Mouse (Mus musculus) hindbrain, embryonic 16.5 days (tissue): Measurements from ENCODE around the gene Wfdc9. TPM values are rescaled to one million over a fixed set of nuclear protein-coding genes. Genes with fewer than 3 reads are reported as not detected.

Experiments used
- ATAC-seq: fragments of 200-750 bp; cut with Nextera tagmentation; 2 replicates; pipeline ENCODE4 v1.8.0; 2017; ENCODE audit warnings: moderate TSS enrichment, moderate library complexity
- H3K27ac ChIP-seq: fragments of 300-500 bp; sonication (generic); 2 replicates; pipeline ENCODE4 v1.5.1; 2014; ENCODE audit warnings: low read depth, mild to moderate bottlenecking, control low read depth, low read length, moderate library complexity
- H3K27me3 ChIP-seq: fragments of 300-500 bp; sonication (generic); replicated peaks from 2 replicates; pipeline ENCODE4 v1.6.1; 2014; ENCODE audit warnings: low read length; ENCODE audit not compliant: control insufficient read depth, insufficient read depth
- H3K36me3 ChIP-seq: fragments of 300-500 bp; sonication (generic); 2 replicates; pipeline ENCODE4 v1.6.1; 2014; ENCODE audit warnings: mild to moderate bottlenecking, low read length, moderate library complexity, mixed read lengths; ENCODE audit not compliant: control insufficient read depth, insufficient read depth
- H3K4me1 ChIP-seq: fragments of 300-500 bp; sonication (generic); 2 replicates; pipeline ENCODE4 v1.6.1; 2014; ENCODE audit warnings: low read depth, low read length; ENCODE audit not compliant: control insufficient read depth, insufficient read depth
- H3K4me2 ChIP-seq: fragments of 300-500 bp; sonication (generic); 2 replicates; pipeline ENCODE4 v1.6.1; 2014; ENCODE audit warnings: mild to moderate bottlenecking, low read length, control low read depth, moderate library complexity
- H3K4me3 ChIP-seq: fragments of 300-500 bp; sonication (generic); 2 replicates; pipeline ENCODE4 v1.5.1; 2014; ENCODE audit warnings: mild to moderate bottlenecking, low read length, control low read depth, moderate library complexity
- H3K9ac ChIP-seq: fragments of 300-500 bp; sonication (generic); 2 replicates; pipeline ENCODE4 v1.6.1; 2014; ENCODE audit warnings: low read depth, mild to moderate bottlenecking, control low read depth, low read length, moderate library complexity
- H3K9me3 ChIP-seq: fragments of 300-500 bp; sonication (generic); 2 replicates; pipeline ENCODE4 v1.6.1; 2014; ENCODE audit warnings: mild to moderate bottlenecking, low read length, moderate library complexity; ENCODE audit not compliant: control insufficient read depth
- WGBS: fragments of 180-500 bp; shearing (Covaris S2); extraction: QIAGEN DNeasy Blood & Tissue Kit; methylation state at CpG from one replicate; pipeline ENCODE4 v1.1.7; 2014; 5-methylcytosine and 5-hydroxymethylcytosine counted together
- polyA plus RNA-seq: library from polyadenylated mRNA; unstranded; fragments of >200 nt; fragmentation: Nextera tagmentation; extraction: Ambion mirVana; gene quantifications from 2 replicates; pipeline ENCODE4 v1.2.1, GENCODE M21; 2015

Gene Wfdc9
- polyA plus RNA-seq, 1 experiment from 2014 or later, result not detected

DNA sequence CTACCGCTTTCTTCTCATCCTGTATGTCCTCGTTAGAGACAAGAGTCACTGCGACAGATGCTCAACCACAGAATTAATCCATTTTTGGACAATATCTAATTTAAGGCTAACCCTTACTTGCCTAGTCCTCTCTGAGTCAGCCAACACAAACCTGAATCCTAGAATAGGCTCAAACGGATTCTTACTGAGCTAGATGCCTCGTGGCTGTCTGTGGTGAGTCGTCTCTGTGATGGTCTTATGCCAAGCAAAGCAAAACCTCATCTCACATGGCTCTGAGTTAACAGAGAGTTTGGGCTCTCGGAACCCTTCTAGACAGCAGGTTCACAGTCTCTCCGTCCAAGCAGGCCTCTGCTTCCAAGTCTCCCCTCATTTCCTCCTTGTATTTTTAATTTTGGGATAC is 52.0 kb downstream of the Wfdc9 start:
- WGBS, result 88% methylated on average over 8 of the region's 8 CpGs
- no peak overlapping the region for H3K4me2 ChIP-seq
- no peak overlapping the region for H3K27ac ChIP-seq
- H3K4me1 ChIP-seq, result no peaks in the 10 kb centered on the region
- no peaks in the 10 kb centered on the region for H3K9me3 ChIP-seq
- H3K9ac ChIP-seq, result no peak overlapping the region
- H3K36me3 ChIP-seq, result no peaks in the 10 kb centered on the region
- no peak overlapping the region for H3K4me3 ChIP-seq
- no peak for ATAC-seq
- H3K27me3 ChIP-seq, result no peaks in the 10 kb centered on the region

GRCm38 (mm10) chr2:164603482-164603881 is 52.9 kb downstream of the Wfdc9 start:
- Histone ChIP-seq H3K27me3 (no peaks in the 10 kb centered on the region), H3K36me3 (no peaks in the 10 kb centered on the region), H3K27ac (no peak overlapping the region), H3K4me2 (no peak overlapping the region), H3K4me3 (no peak overlapping the region), H3K4me1 (no peaks in the 10 kb centered on the region), H3K9ac (no peak overlapping the region), H3K9me3 (no peaks in the 10 kb centered on the region)
- no peak for ATAC-seq
- WGBS, result 95% methylated on average over 3 of the region's 3 CpGs

GRCm38 (mm10) chr2:164600179-164600578 is 56.2 kb downstream of the Wfdc9 start:
- Histone ChIP-seq H3K9me3 (no peaks in the 10 kb centered on the region), H3K4me3 (no peak overlapping the region), H3K4me2 (no peak overlapping the region), H3K4me1 (no peaks in the 10 kb centered on the region), H3K36me3 (no peaks in the 10 kb centered on the region), H3K27ac (no peak overlapping the region), H3K27me3 (no peaks in the 10 kb centered on the region), H3K9ac (no peak overlapping the region)
- 68% methylated on average over 3 of the region's 3 CpGs for WGBS
- no peak for ATAC-seq

Other genes with a start within 250 kb of the Wfdc9 start
- 13.0 and 15.3 TPM in 2 replicates for gene Sdc4, start 212.7 kb downstream of the Wfdc9 start, polyA plus RNA-seq
- gene Sys1, start 199.6 kb downstream of the Wfdc9 start, polyA plus RNA-seq, result 89.7 and 95.6 TPM in 2 replicates
- gene Gm20458, start 195.6 kb downstream of the Wfdc9 start, polyA plus RNA-seq, result 4.1 and 12.3 TPM in 2 replicates
- not detected in 2 replicates for gene Trp53tg5, start 182.9 kb downstream of the Wfdc9 start, polyA plus RNA-seq
- 23.8 and 27.3 TPM in 2 replicates for gene Dbndd2, start 170.5 kb downstream of the Wfdc9 start, polyA plus RNA-seq
- 97.7 and 101 TPM in 2 replicates for gene Pigt, start 159.1 kb downstream of the Wfdc9 start, polyA plus RNA-seq
- 2.9 TPM in 2 replicates for gene Wfdc2, start 94.2 kb downstream of the Wfdc9 start, polyA plus RNA-seq
- not detected in 2 replicates for gene Spint3, start 83.1 kb downstream of the Wfdc9 start, polyA plus RNA-seq
- 0.20 TPM in 2 replicates for gene Wfdc6a, start 71.1 kb downstream of the Wfdc9 start, polyA plus RNA-seq
- not detected in 2 replicates for gene Eppin, start 63.0 kb downstream of the Wfdc9 start, polyA plus RNA-seq
- not detected in 2 replicates for gene Wfdc6b, start 43.1 kb downstream of the Wfdc9 start, polyA plus RNA-seq
- gene Wfdc8, start 43.0 kb downstream of the Wfdc9 start, polyA plus RNA-seq, result not detected in 2 replicates
- not detected in 2 replicates for gene Wfdc16, start 17.8 kb downstream of the Wfdc9 start, polyA plus RNA-seq
- not detected in 2 replicates for gene Wfdc10, start 537 bp downstream of the Wfdc9 start, polyA plus RNA-seq
- gene Wfdc11, start 17.5 kb upstream of the Wfdc9 start, polyA plus RNA-seq, result not detected in 2 replicates
- 0.15 TPM in 1 of 2 replicates, not detected in the other for gene Wfdc13, start 28.5 kb upstream of the Wfdc9 start, polyA plus RNA-seq
- not detected in 2 replicates for gene Spint4, start 41.9 kb upstream of the Wfdc9 start, polyA plus RNA-seq
- gene Spint5, start 58.7 kb upstream of the Wfdc9 start, polyA plus RNA-seq, result not detected in 2 replicates
- gene Wfdc3, start 89.3 kb upstream of the Wfdc9 start, polyA plus RNA-seq, result 1.6 and 1.7 TPM in 2 replicates
- 55.9 and 60.0 TPM in 2 replicates for gene Dnttip1, start 89.4 kb upstream of the Wfdc9 start, polyA plus RNA-seq
- 69.0 and 75.0 TPM in 2 replicates for gene Ube2c, start 113.3 kb upstream of the Wfdc9 start, polyA plus RNA-seq
- gene Tnnc2, start 123.4 kb upstream of the Wfdc9 start, polyA plus RNA-seq, result 0.68 and 44.8 TPM in 2 replicates
- 45.3 and 47.5 TPM in 2 replicates for gene Snx21, start 129.2 kb upstream of the Wfdc9 start, polyA plus RNA-seq
- 22.2 TPM in 2 replicates for gene Acot8, start 148.3 kb upstream of the Wfdc9 start, polyA plus RNA-seq
- gene Zswim3, start 148.5 kb upstream of the Wfdc9 start, polyA plus RNA-seq, result 16.4 and 17.1 TPM in 2 replicates
- 26.1 and 32.7 TPM in 2 replicates for gene Zswim1, start 166.1 kb upstream of the Wfdc9 start, polyA plus RNA-seq
- gene Spata25, start 172.0 kb upstream of the Wfdc9 start, polyA plus RNA-seq, result not detected in 2 replicates
- gene Ctsa, start 176.3 kb upstream of the Wfdc9 start, polyA plus RNA-seq, result 108 and 114 TPM in 2 replicates
- 6.7 and 7.8 TPM in 2 replicates for gene Neurl2, start 176.9 kb upstream of the Wfdc9 start, polyA plus RNA-seq
- gene Pltp, start 201.1 kb upstream of the Wfdc9 start, polyA plus RNA-seq, result 127 and 140 TPM in 2 replicates
- gene Pcif1, start 222.7 kb upstream of the Wfdc9 start, polyA plus RNA-seq, result 71.3 and 77.6 TPM in 2 replicates